ENCODE assay signal across 9 mouse cellular contexts in the genomic region with DNA sequence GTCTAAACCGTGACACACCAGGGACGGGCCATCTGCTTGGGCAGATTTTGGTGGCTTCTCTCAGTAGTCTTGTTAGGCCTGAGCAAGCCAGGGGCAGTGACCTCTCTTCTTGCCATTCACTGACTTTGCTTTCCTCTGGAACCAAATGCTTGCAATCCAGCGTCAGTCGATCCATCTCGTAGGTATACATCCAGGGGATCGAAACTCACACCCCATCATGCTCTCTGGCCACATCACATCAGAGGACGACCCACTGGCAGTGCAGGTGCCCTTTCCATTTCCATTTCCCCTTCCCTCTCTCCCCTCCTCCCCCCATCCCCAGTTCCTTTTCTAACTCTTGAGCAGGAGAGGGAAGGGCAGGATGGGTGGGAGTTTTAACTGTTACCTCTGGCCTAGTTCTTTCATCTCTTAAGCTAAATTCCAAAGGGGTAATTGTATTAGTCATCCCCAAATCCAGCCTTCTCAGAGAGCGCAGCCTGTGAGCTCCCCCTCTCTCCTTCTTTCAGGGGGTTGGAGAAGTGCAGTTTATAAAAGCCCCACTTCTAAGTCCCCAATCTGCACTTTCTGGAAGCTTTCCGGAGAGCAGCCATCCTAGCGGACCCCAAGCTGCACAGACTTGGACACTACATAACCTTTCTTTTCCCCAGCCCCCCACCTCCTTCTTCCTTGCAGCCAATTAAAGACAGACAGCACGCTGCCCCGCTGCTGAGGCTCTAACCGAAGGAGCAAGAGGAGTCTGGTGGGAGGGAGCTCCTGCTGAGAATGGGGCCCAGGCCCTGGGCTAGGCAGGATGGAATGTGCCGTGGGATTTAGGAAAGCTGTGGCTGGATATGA. TPM values are rescaled to one million over a fixed set of nuclear protein-coding genes. Genes with fewer than 3 reads are reported as not detected.
A peak's percentile ranks its signal among the peaks of the same experiment; 100 is the strongest.
DNase-seq lines count a peak whose midpoint lies in the region; TF ChIP-seq lines count a peak whose summit lies in the region.
"Had no signal": no experiment of that assay in that cellular context is flagged by ENCODE, and none has a peak within 500 bp of the region (broad histone marks: within the 10 kb centered on the region; RNA-seq: fewer than 3 reads in every experiment).

No protein-coding gene starts in this region.

- no peak for TF ChIP-seq CTCF in embryonic fibroblast, embryonic 13.5 days (IDR thresholded peaks at IDR 0.05; ENCODE audit: borderline replicate concordance, insufficient read depth, low read length)

- H3K27ac ChIP-seq in embryonic fibroblast, embryonic 13.5 days (ENCODE audit: insufficient read depth, low read length) = peak overlapping the region; percentile 90

- TF ChIP-seq POLR2A in embryonic fibroblast, embryonic 13.5 days (IDR thresholded peaks at IDR 0.05; ENCODE audit: low read depth, low read length) = no peak

- H3K4me1 ChIP-seq in embryonic fibroblast, embryonic 13.5 days (ENCODE audit: control insufficient read depth, insufficient read depth, low read length) = peaks cover 31% of the 10 kb centered on the region

- peak; percentile 7 for DNase-seq in urinary bladder, postnatal 14 days (ENCODE audit: low spot score)
- no peak for DNase-seq in urinary bladder, postnatal 25 days (ENCODE audit: low spot score)
- peak; percentile 4 for DNase-seq in lung, postnatal 36 days
- no peak for DNase-seq in right cerebral cortex, adult 2 months (ENCODE audit: low spot score in 2 of 2)
- no peak for DNase-seq in adrenal gland, adult (ENCODE audit: inconsistent age in 2 of 2, low spot score in 1 of 2)
- DNase-seq in right cerebral cortex, postnatal 36 days (ENCODE audit: low spot score in 2 of 2) = no peak
- DNase-seq: adrenal gland, adult 2 months; thymus, postnatal 25 days had no signal

- no peak overlapping the region for H3K4me3 ChIP-seq in embryonic fibroblast, embryonic 13.5 days (ENCODE audit: insufficient read depth, low read length)

RNA-seq across cellular contexts. Expression of a gene that starts 42.8 kb away (rescaled TPM):
- 4.6 and 6.3 TPM in 2 replicates for polyA plus RNA-seq in embryonic fibroblast, embryonic 13.5 days (2011; ENCODE audit: insufficient read length, low read depth, missing spikeins)

Comparison
In these comparisons a context has a peak if more than half of its experiments do, and no peak if none do; other contexts are left out.
1. DNase-seq: peak in urinary bladder, postnatal 14 days (single experiment) and lung, postnatal 36 days (single experiment); none in urinary bladder, postnatal 25 days (single experiment), right cerebral cortex, adult 2 months (0 of 2), adrenal gland, adult (0 of 2) and right cerebral cortex, postnatal 36 days (0 of 2).